Mouse (Mus musculus) lung, adult 2 months (tissue): ENCODE results near the gene Olfr654.

Experiments used
- CTCF ChIP-seq: fragments of 200-500 bp; IDR thresholded peaks from 2 replicates; pipeline ENCODE4 v1.5.1; 2011; ENCODE audit warnings: mild to moderate bottlenecking, low read length, control low read depth; ENCODE audit not compliant: insufficient read depth
- POLR2A ChIP-seq: fragments of 200-500 bp; IDR thresholded peaks from 2 replicates; pipeline ENCODE4 v1.6.1; 2011; ENCODE audit warnings: low read depth, mild to moderate bottlenecking, control low read depth, low read length, borderline replicate concordance; ENCODE audit errors: extremely low read depth

DNA sequence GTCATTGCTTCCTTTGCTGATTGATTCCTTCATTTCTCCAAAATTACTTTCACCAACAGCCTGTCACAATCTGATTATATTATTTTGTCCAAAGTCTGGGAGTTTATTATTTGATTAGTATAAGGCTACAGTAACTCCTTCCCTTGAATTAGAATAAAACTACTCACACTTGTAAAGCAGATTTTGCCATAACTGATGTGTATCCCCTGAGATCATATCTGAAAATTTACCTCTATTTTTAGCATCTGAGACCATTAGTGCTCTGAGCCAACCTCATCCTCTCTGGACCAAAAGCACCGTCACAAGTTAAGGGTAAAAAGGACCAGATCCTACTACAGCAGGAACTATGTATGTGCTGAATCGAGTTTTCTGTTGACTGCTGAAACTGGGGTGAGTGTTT is 9.8 kb upstream of the Olfr654 start, which contains the start of gene Olfr653:
- TF ChIP-seq CTCF (no peak), POLR2A (no peak)
